Mouse (Mus musculus): ENCODE measurements around the gene Socs2. TPM values are rescaled to one million over a fixed set of nuclear protein-coding genes. Genes with fewer than 3 reads are reported as not detected.
"Not testable (repeated sequence)": the region's sequence is repeated elsewhere in the genome, so short reads cannot be mapped to it uniquely, and the experiment has no call there.

Gene Socs2
- polyA plus RNA-seq, 1 experiment from 2014 or later = 41.0 TPM

DNA sequence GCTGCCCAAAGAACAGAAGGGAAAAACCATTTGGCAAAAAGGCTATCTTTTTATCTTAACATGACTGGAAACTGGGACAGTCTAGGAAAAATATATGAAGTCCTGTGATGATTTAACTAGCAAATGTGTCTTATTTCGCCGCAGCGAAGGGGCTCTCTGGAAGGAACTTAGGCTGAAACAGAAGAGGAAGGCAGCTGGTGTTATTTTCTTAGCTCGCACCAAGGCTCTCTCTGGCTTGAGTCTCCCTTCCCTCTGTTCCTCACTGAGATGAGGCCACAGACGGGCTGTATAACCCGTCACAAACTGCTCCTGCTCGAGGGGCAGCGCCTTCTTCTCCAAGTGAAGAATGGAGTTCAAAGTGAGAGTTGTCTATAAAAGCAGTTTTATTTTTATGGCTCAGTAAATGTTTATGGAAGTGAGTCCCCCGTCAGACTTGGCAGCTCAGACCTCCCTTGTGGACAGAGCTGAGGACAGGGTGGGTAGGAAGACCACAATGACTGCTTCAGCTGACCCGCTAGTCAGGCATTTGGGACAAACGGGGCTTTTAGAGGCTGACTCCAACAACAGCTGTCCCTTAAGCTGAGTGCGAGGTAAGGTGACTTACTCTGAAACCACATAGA is 9.3 kb downstream of the Socs2 start:
- Histone ChIP-seq H3K4me1 (no peaks in the 10 kb centered on the region), H3K27me3 (replicated peaks) (no peaks in the 10 kb centered on the region), H3K4me3 (replicated peaks) (no peak overlapping the region), H3K4me2 (no peak overlapping the region), H3K27ac (no peak overlapping the region), H3K36me3 (no peaks in the 10 kb centered on the region), H3K9ac (no peak overlapping the region), H3K9me3 (no peaks in the 10 kb centered on the region)
- no peak for ATAC-seq (ENCODE audit: insufficient read depth, low FRiP score, low read depth)
- WGBS = 57% methylated on average over 12 of the region's 12 CpGs

DNA sequence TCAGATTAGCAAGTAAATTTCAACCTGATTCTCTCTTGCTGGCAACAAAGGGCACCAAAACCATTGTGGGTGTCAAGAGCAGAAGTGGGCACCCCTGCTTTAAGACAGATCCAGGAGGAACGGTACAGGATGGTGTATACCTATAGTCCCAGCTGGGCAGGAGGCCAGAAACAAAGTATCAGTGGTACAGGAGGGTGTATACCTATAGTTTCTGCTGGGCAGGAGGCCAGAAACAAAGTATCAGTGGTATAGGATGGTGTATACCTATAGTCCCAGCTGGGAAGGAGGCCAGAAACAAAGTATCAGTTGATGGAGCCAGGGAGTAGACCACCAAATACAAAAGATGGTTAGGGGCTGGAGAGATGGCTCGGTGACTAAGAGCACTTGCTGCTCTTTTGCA is 12.2 kb downstream of the Socs2 start:
- no peak overlapping the region for H3K4me3 ChIP-seq (replicated peaks)
- H3K9me3 ChIP-seq = no peaks in the 10 kb centered on the region
- H3K27me3 ChIP-seq (replicated peaks) = no peaks in the 10 kb centered on the region
- ATAC-seq (ENCODE audit: insufficient read depth, low FRiP score, low read depth) = no peak
- H3K36me3 ChIP-seq = no peaks in the 10 kb centered on the region
- no peak overlapping the region for H3K4me2 ChIP-seq
- WGBS = 79% methylated on average over 2 of the region's 2 CpGs
- H3K9ac ChIP-seq = no peak overlapping the region
- H3K27ac ChIP-seq = no peak overlapping the region
- H3K4me1 ChIP-seq = no peaks in the 10 kb centered on the region

DNA sequence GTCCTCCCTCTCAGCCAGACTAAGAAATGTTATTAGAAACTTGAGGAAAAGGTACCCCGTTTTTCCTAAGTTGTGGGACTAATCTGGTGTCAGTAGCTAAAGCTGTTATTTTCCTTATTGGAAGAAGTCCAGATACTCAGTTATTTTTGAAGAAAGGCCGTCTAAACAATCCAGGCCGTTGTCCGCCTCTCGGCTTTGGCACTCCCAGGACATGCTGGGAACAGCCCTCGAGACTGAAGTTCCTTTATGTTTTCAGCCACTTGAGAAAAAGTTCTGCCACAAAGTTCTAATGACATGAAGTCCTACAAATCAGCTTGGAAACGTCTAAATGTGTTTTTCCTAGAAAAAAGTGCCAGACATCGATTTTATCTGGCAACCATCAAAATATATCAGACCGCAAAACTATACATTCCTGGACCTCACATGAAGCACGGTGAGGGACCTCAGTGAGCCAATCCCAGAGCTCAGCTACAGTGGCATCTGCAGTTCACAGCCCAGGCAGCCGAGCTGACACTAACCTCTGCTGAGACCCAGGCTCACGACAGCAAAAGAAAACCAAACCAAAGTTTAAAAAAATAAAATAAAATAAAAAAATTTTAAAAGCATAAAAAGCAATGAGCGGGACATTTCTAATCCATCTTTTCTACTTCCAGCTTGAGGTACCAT is 17.2 kb downstream of the Socs2 start:
- Histone ChIP-seq H3K27ac (no peak overlapping the region), H3K36me3 (no peaks in the 10 kb centered on the region), H3K9ac (no peak overlapping the region), H3K27me3 (replicated peaks) (no peaks in the 10 kb centered on the region), H3K9me3 (no peaks in the 10 kb centered on the region), H3K4me2 (0 out of 2 replicates have a peak overlapping the region, but pooled peaks have one; percentile 1), H3K4me3 (replicated peaks) (no peak overlapping the region), H3K4me1 (peaks cover 8% of the 10 kb centered on the region)
- WGBS = 32% methylated on average over 13 of the region's 13 CpGs
- ATAC-seq (ENCODE audit: insufficient read depth, low FRiP score, low read depth) = no peak

DNA sequence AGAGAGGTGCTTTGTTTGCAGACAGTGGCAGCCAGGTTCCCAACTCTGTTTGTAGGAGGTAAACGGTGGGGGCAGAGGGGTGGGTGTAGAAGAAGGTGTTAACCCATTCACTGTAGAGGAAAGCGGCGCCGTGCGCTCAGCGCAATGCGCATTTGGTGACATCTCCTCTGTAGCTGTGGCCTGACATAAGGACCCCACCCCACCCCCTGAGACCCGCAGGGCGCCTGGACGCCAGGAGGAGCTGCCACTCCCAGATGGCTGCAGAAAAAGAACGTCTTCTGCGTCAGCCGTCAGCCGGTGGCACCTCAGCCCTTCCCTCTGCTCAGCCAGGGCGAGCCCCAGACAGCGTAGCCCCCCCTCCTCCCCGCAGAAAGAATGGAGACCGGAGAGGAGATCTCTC is 18.5 kb downstream of the Socs2 start:
- Histone ChIP-seq H3K4me2 (peak overlapping the region; percentile 74), H3K9me3 (no peaks in the 10 kb centered on the region), H3K4me3 (replicated peaks) (peak overlapping the region; percentile 27), H3K27me3 (replicated peaks) (no peaks in the 10 kb centered on the region), H3K9ac (no peak overlapping the region), H3K27ac (no peak overlapping the region), H3K36me3 (no peaks in the 10 kb centered on the region), H3K4me1 (peaks cover 10% of the 10 kb centered on the region)
- WGBS = 5% methylated on average over 14 of the region's 18 CpGs
- ATAC-seq (ENCODE audit: insufficient read depth, low FRiP score, low read depth) = peak; percentile 56; the same call in 1 of the 2 replicates

DNA sequence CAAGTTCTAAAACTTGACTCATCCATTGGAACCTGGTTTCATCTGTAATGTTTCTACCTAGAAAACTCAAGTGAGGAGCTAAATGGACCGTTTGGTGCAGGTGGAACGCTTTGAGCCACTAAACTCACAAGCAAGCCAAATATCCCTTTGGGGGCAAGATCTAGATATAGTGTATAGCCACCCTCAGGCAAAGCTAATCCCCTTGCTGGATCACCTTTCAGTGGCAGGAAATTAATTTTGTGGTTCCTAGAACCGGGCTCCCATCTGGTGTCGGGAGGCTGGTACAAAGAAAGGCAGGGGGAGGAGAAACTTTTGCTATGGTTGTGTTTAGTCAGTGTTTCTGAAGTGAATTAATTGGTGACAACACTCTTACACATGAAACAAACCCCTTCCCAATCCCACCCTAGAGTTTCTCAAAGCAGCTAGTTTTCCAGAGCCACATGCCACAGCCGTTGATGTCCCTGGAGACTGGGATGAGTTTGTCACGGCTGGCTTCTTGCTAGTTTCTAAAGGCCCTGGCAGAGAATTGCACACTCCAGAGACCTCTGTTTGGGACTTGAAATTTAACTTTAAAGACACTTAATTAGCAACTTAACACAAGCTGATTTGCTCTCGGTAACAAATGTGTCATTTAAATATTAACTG is 19.7 kb downstream of the Socs2 start:
- no peak overlapping the region for H3K9ac ChIP-seq
- no peak overlapping the region for H3K27ac ChIP-seq
- no peak overlapping the region for H3K4me2 ChIP-seq
- no peaks in the 10 kb centered on the region for H3K9me3 ChIP-seq
- no peaks in the 10 kb centered on the region for H3K27me3 ChIP-seq (replicated peaks)
- no peak overlapping the region for H3K4me3 ChIP-seq (replicated peaks)
- no peaks in the 10 kb centered on the region for H3K36me3 ChIP-seq
- 67% methylated on average over 7 of the region's 7 CpGs for WGBS
- H3K4me1 ChIP-seq = peaks cover 10% of the 10 kb centered on the region
- no peak for ATAC-seq (ENCODE audit: insufficient read depth, low FRiP score, low read depth)

DNA sequence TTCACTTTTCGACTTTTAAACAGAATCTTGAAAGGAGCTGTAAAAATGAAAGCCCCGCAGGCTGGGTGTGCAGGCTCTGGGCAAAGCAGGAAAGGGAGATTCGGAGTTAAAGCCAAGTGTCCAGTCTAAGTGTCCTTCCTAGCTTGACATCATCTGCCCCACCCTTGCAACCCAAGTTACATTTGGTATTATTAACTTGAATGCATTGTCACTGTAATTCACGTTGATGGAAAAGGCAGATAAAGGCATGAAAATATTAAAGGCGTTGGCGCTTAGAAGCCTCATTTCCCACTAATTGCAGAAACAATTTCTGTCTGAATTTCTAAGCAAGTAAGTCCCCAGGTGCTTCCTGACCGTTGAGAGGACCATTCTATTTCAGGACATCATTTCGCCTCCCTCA is 20.6 kb downstream of the Socs2 start:
- WGBS = 77% methylated on average over 8 of the region's 8 CpGs
- no peak overlapping the region for H3K9ac ChIP-seq

DNA sequence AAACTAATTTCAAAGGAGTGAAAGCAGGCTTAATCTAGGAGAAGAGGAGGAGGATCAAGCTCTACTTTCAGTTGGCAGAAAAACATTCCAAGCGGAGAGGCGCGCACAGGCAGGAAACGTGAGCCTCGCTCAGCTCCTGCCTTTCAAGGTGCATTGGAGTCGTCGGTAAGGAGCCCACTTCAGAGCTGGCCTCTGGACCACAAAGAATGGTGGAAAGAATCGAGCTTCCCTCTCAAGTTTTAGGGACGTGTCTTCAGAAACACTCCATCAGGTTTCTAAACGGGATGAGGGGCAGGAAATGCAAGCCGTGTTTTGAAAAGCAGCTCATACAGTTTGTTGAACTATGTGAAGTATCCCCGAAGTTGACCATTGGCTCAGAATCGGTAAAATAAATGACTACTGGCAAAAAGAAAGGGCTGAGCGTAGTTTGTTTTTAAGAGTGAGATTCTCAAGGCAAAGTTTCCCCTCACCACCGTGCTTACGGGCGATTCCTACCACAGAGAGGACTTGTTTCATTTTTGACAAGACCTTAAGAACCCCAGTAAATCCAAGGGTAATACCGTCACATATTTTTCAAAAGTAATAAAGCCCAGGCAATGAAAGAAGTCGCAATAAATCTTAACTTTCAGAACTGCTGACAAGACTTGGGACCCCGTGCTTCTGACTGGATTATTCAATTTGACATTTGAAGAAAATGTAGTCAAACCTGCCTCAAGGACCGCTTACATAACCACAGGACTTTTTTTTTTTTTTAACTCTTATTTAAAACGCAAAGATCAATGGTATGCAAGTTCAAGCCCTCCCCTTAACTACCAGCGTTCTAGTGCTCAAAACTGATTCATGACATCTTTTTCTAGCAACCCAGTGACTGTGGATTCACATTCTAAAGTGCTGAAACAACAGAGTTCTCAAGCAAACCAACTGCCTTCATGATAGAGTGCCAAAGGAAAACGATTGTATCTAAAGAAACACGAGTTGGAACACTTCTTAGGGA is 21.9 kb downstream of the Socs2 start:
- Histone ChIP-seq H3K4me3 (replicated peaks) (peak overlapping the region; percentile 29), H3K9ac (no peak overlapping the region), H3K4me1 (peaks cover 10% of the 10 kb centered on the region), H3K27ac (no peak overlapping the region; the same call in 1 of the 2 replicates), H3K4me2 (peak overlapping the region; percentile 57), H3K9me3 (no peaks in the 10 kb centered on the region), H3K36me3 (no peaks in the 10 kb centered on the region), H3K27me3 (replicated peaks) (no peaks in the 10 kb centered on the region)
- ATAC-seq (ENCODE audit: insufficient read depth, low FRiP score, low read depth) = no peak
- 22% methylated on average over 25 of the region's 25 CpGs for WGBS

More for the DNA sequence above, 20.6 kb downstream of the Socs2 start:
- ATAC-seq (ENCODE audit: insufficient read depth, low FRiP score, low read depth) = no peak
- H3K4me1 ChIP-seq = peaks cover 10% of the 10 kb centered on the region
- no peak overlapping the region for H3K27ac ChIP-seq
- no peaks in the 10 kb centered on the region for H3K27me3 ChIP-seq (replicated peaks)
- no peaks in the 10 kb centered on the region for H3K9me3 ChIP-seq
- H3K4me3 ChIP-seq (replicated peaks) = no peak overlapping the region
- H3K36me3 ChIP-seq = no peaks in the 10 kb centered on the region
- no peak overlapping the region for H3K4me2 ChIP-seq

DNA sequence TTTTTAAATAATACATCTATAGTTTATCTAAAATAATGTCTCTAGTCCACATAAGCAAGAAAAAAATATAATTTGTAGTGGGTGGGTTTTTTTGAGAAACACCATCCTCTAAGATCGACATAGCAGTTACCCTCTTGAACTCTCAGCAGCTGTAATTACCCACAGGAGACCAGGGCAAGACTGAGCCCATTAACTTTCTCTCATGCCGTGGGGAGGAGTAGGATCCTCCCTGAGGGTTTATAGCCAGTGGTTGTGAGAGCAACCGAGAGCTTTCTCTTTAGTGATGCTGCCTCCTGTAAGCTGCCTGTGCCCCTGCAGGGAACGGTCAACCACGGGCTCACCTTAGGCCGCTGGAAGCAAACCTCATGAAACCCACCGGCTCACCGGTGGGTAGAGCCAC is 24.9 kb downstream of the Socs2 start:
- Histone ChIP-seq H3K4me3 (replicated peaks) (no peak overlapping the region), H3K36me3 (no peaks in the 10 kb centered on the region), H3K4me2 (no peak overlapping the region), H3K27me3 (replicated peaks) (no peaks in the 10 kb centered on the region), H3K9me3 (no peaks in the 10 kb centered on the region), H3K27ac (no peak overlapping the region), H3K9ac (no peak overlapping the region), H3K4me1 (peaks cover 4% of the 10 kb centered on the region; the same call in 1 of the 2 replicates)
- WGBS = 74% methylated on average over 8 of the region's 8 CpGs
- ATAC-seq (ENCODE audit: insufficient read depth, low FRiP score, low read depth) = no peak

DNA sequence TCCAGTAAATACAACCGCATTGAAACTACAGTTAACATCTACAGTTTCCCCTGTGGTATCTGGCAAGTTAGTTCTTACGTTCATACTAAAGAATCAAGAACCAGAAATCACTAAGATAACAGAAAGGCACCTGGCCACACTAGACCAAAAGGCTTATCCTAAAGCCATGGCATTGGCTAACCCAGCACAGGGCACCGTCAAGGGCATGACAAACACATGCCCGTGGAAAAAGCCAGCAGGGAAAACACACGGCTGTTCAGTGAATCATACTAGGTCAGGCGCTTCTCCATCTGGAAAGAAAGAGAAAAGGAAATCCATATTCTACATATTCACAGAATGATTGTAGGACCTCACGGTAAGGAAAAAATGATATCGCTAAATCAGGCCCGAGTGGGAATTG is 26.1 kb downstream of the Socs2 start:
- Histone ChIP-seq H3K4me3 (replicated peaks) (no peak overlapping the region), H3K27ac (no peak overlapping the region), H3K4me1 (peaks cover 4% of the 10 kb centered on the region; the same call in 1 of the 2 replicates), H3K27me3 (replicated peaks) (no peaks in the 10 kb centered on the region), H3K4me2 (no peak overlapping the region), H3K36me3 (no peaks in the 10 kb centered on the region), H3K9me3 (no peaks in the 10 kb centered on the region), H3K9ac (no peak overlapping the region)
- no peak for ATAC-seq (ENCODE audit: insufficient read depth, low FRiP score, low read depth)
- WGBS = 85% methylated on average over 9 of the region's 9 CpGs

DNA sequence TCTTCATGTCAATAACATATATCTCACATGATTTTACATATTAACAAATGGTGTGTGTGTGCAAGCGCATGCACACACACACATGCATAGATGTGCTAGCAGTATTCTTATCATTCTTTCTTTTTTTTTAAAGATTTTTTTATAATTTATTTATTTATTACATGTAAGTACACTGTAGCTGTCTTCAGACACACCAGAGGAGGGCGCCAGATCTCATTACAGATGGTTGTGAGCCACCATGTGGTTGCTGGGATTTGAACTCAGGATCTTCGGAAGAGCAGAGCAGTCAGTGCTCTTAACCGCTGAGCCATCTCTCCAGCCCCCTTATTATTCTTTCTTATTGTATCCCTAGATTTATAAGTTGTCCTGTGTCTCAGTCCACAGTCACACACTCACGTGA is 27.2 kb downstream of the Socs2 start:
- H3K9ac ChIP-seq; H3K9me3 ChIP-seq; H3K4me2 ChIP-seq; H3K27ac ChIP-seq; H3K36me3 ChIP-seq; H3K4me1 ChIP-seq; ATAC-seq (ENCODE audit: insufficient read depth, low FRiP score, low read depth); H3K4me3 ChIP-seq (replicated peaks); H3K27me3 ChIP-seq (replicated peaks): not testable (repeated sequence)
- 91% methylated on average over 5 of the region's 5 CpGs for WGBS

DNA sequence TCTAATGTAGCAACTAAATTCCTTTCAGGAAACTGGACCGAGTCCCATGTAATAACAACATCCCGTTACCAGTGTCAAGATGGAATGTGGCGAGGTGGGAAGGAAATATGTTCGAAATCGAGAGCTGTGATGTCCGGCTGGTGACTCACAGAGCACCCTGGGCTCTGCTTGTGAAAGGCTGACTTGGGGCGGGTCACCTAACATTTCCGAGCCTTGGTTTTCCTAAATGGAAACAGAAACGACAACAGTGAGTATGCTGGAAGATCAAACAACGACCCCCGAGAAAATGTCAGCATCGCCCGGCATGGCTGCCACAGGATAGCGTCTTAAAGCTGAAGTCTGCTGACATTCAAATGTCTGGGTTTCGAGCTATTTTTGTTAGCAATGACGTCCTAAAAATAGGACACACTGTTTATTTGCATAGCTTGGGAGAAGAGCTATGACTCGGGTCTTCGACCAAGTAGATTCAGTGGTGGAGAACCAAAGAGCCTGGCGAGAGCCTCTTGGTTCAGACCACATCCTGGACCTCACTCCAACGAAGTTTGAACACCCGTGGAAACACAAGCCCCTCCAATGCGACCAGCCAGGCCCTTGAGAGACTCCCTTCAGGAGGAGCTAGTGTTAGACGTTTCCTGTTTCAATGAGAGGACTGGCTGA is 28.0 kb downstream of the Socs2 start:
- H3K4me1 ChIP-seq = no peaks in the 10 kb centered on the region
- H3K9ac ChIP-seq = no peak overlapping the region
- H3K4me2 ChIP-seq = no peak overlapping the region; the same call in 1 of the 2 replicates
- WGBS = 55% methylated on average over 23 of the region's 23 CpGs
- peak overlapping the region; percentile 12; the same call in 1 of the 2 replicates for H3K27ac ChIP-seq
- ATAC-seq (ENCODE audit: insufficient read depth, low FRiP score, low read depth) = no peak
- no peak overlapping the region for H3K4me3 ChIP-seq (replicated peaks)
- H3K36me3 ChIP-seq = no peaks in the 10 kb centered on the region
- H3K9me3 ChIP-seq = no peaks in the 10 kb centered on the region
- no peaks in the 10 kb centered on the region for H3K27me3 ChIP-seq (replicated peaks)

Data from stomach, embryonic 15.5 days (tissue).